Mouse (Mus musculus): ENCODE data around the gene Sesn3.

DNA sequence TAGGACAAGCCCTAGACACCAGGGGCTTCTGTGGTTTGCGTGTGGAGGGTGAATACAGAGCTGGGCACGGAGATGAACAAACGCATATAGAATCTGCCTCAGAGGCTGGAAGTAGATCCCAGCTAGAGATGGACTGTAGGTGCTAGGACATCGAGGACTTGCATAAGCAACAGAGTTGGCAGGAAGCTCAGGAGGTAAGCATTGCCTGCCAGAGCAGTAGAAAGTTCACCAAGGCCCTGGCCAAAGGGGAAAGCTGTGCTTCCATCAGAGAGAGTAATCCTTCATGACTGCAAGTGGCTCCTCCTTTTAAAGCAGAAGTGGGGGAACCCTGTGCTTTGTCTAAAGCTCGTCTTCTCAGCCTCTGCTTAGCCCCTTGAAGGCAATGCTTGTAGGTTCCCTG is 74.5 kb downstream of the Sesn3 start:
- TF ChIP-seq CTCF (IDR thresholded peaks at IDR 0.05; ENCODE audit: borderline replicate concordance, extremely low read depth, insufficient read depth, insufficient read length) (no peak), POLR2A (IDR thresholded peaks at IDR 0.05; ENCODE audit: borderline replicate concordance, extremely low read depth, insufficient read depth, insufficient read length, poor library complexity, severe bottlenecking) (no peak)

Measured in brain, embryonic 14.5 days (tissue).